Mouse (Mus musculus) CH12.LX (cell line): Measurements from ENCODE around the gene Dnah1. TPM values are rescaled to one million over a fixed set of nuclear protein-coding genes. Genes with fewer than 3 reads are reported as not detected.

Source experiments
- DNase-seq: peaks from one replicate; pipeline ENCODE4 v3.0.0-alpha.2; 2013; ENCODE audit errors: extremely low read depth
- H3K27ac ChIP-seq: 2 replicates; pipeline ENCODE4 v1.5.1; 2012; ENCODE audit warnings: low read depth, mild to moderate bottlenecking, control low read depth, moderate library complexity; ENCODE audit not compliant: insufficient read depth
- H3K27me3 ChIP-seq: replicated peaks from 2 replicates; pipeline ENCODE3; 2012; ENCODE audit warnings: inconsistent platforms
- H3K36me3 ChIP-seq, 2 experiments: replicated peaks in 1 of 2; 2 replicates each; pipeline versions ENCODE3 to v1.6.1; 2012; ENCODE audit warnings: inconsistent platforms in 1 of 2, low read length in 1 of 2, mild to moderate bottlenecking in 1 of 2, mixed read lengths in 1 of 2, moderate library complexity in 1 of 2; ENCODE audit not compliant: control insufficient read depth in 1 of 2, insufficient read depth in 1 of 2
- H3K4me1 ChIP-seq, 2 experiments: 2 replicates each; pipeline ENCODE4 v1.6.1; 2012; ENCODE audit warnings: inconsistent platforms in 1 of 2, moderate library complexity in 1 of 2; ENCODE audit not compliant: insufficient read depth in 2 of 2, control insufficient read depth in 1 of 2
- H3K4me2 ChIP-seq: 2 replicates; pipeline ENCODE4 v1.6.1; 2012; ENCODE audit warnings: low read depth, mild to moderate bottlenecking, control low read depth; ENCODE audit not compliant: poor library complexity, insufficient read depth, severe bottlenecking
- H3K4me3 ChIP-seq, 3 experiments: fragments of 150-350 bp in 1 of 3; sonication (generic) in 1 of 3; replicated peaks in 1 of 3; 2 replicates each; pipeline versions ENCODE3 to v1.5.1; 2011 to 2012; ENCODE audit warnings: low read depth in 2 of 3, low read length in 2 of 3, mild to moderate bottlenecking in 2 of 3, moderate library complexity in 2 of 3, control low read depth in 1 of 3, improper control_type of control experiment in 1 of 3, inconsistent platforms in 1 of 3, mixed read lengths in 1 of 3; ENCODE audit not compliant: poor library complexity in 1 of 3
- H3K79me2 ChIP-seq: replicated peaks from 2 replicates; pipeline ENCODE4 v1.6.1; 2012; ENCODE audit warnings: mild to moderate bottlenecking, moderate library complexity; ENCODE audit not compliant: control insufficient read depth, poor library complexity, insufficient read depth, severe bottlenecking; ENCODE audit errors: extremely low read depth
- H3K9ac ChIP-seq: 2 replicates; pipeline ENCODE4 v1.6.1; 2012; ENCODE audit warnings: low read depth, mild to moderate bottlenecking, control low read depth, moderate library complexity; ENCODE audit not compliant: insufficient read depth
- H3K9me3 ChIP-seq: replicated peaks from 2 replicates; pipeline ENCODE3; 2012; ENCODE audit warnings: low read length, inconsistent platforms, mixed read lengths
- BHLHE40 ChIP-seq: IDR thresholded peaks from 2 replicates; pipeline ENCODE4 v1.6.1; 2011; ENCODE audit warnings: mild to moderate bottlenecking, low read depth, low read length, improper control_type of control experiment
- CHD1 ChIP-seq: IDR thresholded peaks from 2 replicates; pipeline ENCODE4 v1.6.1; 2012; ENCODE audit warnings: low read depth, low read length, improper control_type of control experiment, inconsistent platforms
- CTCF ChIP-seq, 2 experiments: IDR thresholded peaks in 1 of 2; conservative IDR thresholded peaks in 1 of 2; 2 replicates each; pipeline ENCODE4 v1.5.1; 2011 to 2012; ENCODE audit warnings: low read depth in 2 of 2, low read length in 2 of 2, improper control_type of control experiment in 1 of 2, inconsistent platforms in 1 of 2, mild to moderate bottlenecking in 1 of 2, moderate library complexity in 1 of 2
- E2F4 ChIP-seq: IDR thresholded peaks from 2 replicates; pipeline ENCODE4 v1.6.1; 2011; ENCODE audit warnings: low read depth, low read length, improper control_type of control experiment; ENCODE audit not compliant: insufficient replicate concordance
- ELF1 ChIP-seq: IDR thresholded peaks from 2 replicates; pipeline ENCODE4 v1.6.1; 2014; ENCODE audit warnings: low read depth, mild to moderate bottlenecking, inconsistent platforms, low read length, improper control_type of control experiment
- EP300 ChIP-seq: IDR thresholded peaks from 2 replicates; pipeline ENCODE4 v1.6.1; 2011; ENCODE audit warnings: low read length, improper control_type of control experiment
- ETS1 ChIP-seq: conservative IDR thresholded peaks from 2 replicates; pipeline ENCODE4 v1.6.1; 2012; ENCODE audit warnings: low read depth, mild to moderate bottlenecking, inconsistent platforms, low read length, improper control_type of control experiment, moderate library complexity
- GABPA ChIP-seq: IDR thresholded peaks from 2 replicates; pipeline ENCODE4 v1.6.1; 2012; ENCODE audit warnings: low read depth, low read length, improper control_type of control experiment, inconsistent platforms; ENCODE audit not compliant: insufficient replicate concordance
- IRF4 ChIP-seq: IDR thresholded peaks from 2 replicates; pipeline ENCODE4 v1.6.1; 2014; ENCODE audit warnings: low read depth, mild to moderate bottlenecking, inconsistent platforms, low read length, improper control_type of control experiment
- JUN ChIP-seq: IDR thresholded peaks from 2 replicates; pipeline ENCODE4 v1.6.1; 2011; ENCODE audit warnings: low read depth, mild to moderate bottlenecking, low read length, improper control_type of control experiment, moderate library complexity; ENCODE audit not compliant: insufficient read depth
- JUND ChIP-seq: conservative IDR thresholded peaks from 2 replicates; pipeline ENCODE4 v1.6.1; 2011; ENCODE audit warnings: low read depth, low read length, improper control_type of control experiment
- KAT2A ChIP-seq: IDR thresholded peaks from 2 replicates; pipeline ENCODE4 v1.6.1; 2012; ENCODE audit warnings: low read length, improper control_type of control experiment, inconsistent platforms; ENCODE audit not compliant: insufficient replicate concordance
- MAFK ChIP-seq: IDR thresholded peaks from 2 replicates; pipeline ENCODE4 v1.6.1; 2011; ENCODE audit warnings: low read length, improper control_type of control experiment; ENCODE audit not compliant: insufficient replicate concordance
- MAX ChIP-seq: IDR thresholded peaks from 2 replicates; pipeline ENCODE4 v1.6.1; 2011; ENCODE audit warnings: low read length, improper control_type of control experiment
- MAZ ChIP-seq: IDR thresholded peaks from 2 replicates; pipeline ENCODE4 v1.6.1; 2012; ENCODE audit warnings: low read depth, mild to moderate bottlenecking, inconsistent platforms, low read length, improper control_type of control experiment, moderate library complexity
- MXI1 ChIP-seq: IDR thresholded peaks from 2 replicates; pipeline ENCODE4 v1.6.1; 2011; ENCODE audit warnings: mild to moderate bottlenecking, low read depth, low read length, improper control_type of control experiment
- MYC ChIP-seq: IDR thresholded peaks from 2 replicates; pipeline ENCODE4 v1.6.1; 2011; ENCODE audit warnings: low read depth, mild to moderate bottlenecking, improper control_type of control experiment, low read length
- PAX5 ChIP-seq: IDR thresholded peaks from 2 replicates; pipeline ENCODE4 v1.6.1; 2012; ENCODE audit warnings: low read length, inconsistent platforms, mixed read lengths
- RAD21 ChIP-seq: IDR thresholded peaks from 2 replicates; pipeline ENCODE4 v1.6.1; 2011; ENCODE audit warnings: low read depth, mild to moderate bottlenecking, low read length, improper control_type of control experiment, moderate library complexity
- RCOR1 ChIP-seq: conservative IDR thresholded peaks from 2 replicates; pipeline ENCODE4 v1.6.1; 2012; ENCODE audit warnings: low read depth, mild to moderate bottlenecking, inconsistent platforms, low read length, improper control_type of control experiment
- SIN3A ChIP-seq: IDR thresholded peaks from 2 replicates; pipeline ENCODE4 v1.6.1; 2012; ENCODE audit warnings: low read length, improper control_type of control experiment, inconsistent platforms
- SMC3 ChIP-seq: IDR thresholded peaks from 2 replicates; pipeline ENCODE4 v1.6.1; 2011; ENCODE audit warnings: low read depth, low read length, improper control_type of control experiment
- TBP ChIP-seq: conservative IDR thresholded peaks from 2 replicates; pipeline ENCODE4 v1.6.1; 2011; ENCODE audit warnings: low read depth, low read length, improper control_type of control experiment
- TCF12 ChIP-seq: IDR thresholded peaks from 2 replicates; pipeline ENCODE4 v1.6.1; 2014; ENCODE audit warnings: low read depth, mild to moderate bottlenecking, inconsistent platforms, low read length, improper control_type of control experiment
- USF1 ChIP-seq: IDR thresholded peaks from 2 replicates; pipeline ENCODE4 v1.6.1; 2014; ENCODE audit warnings: low read depth, mild to moderate bottlenecking, inconsistent platforms, low read length, improper control_type of control experiment
- ZKSCAN1 ChIP-seq: IDR thresholded peaks from 2 replicates; pipeline ENCODE4 v1.6.1; 2012; ENCODE audit warnings: low read depth, inconsistent platforms, low read length, improper control_type of control experiment, borderline replicate concordance
- ZMIZ1 ChIP-seq: IDR thresholded peaks from 2 replicates; pipeline ENCODE4 v1.6.1; 2012; ENCODE audit warnings: low read depth, mild to moderate bottlenecking, inconsistent platforms, low read length, improper control_type of control experiment
- ZNF384 ChIP-seq: IDR thresholded peaks from 2 replicates; pipeline ENCODE4 v1.6.1; 2012; ENCODE audit warnings: low read depth, low read length, improper control_type of control experiment, inconsistent platforms
- dilution Hi-C: fragments of 300-500 bp; cut with MboI; formaldehyde crosslinking; loops from 2 replicates; pipeline ENCODE4 v1.14.3; 2020; ENCODE audit warnings: low sequenced_read_pairs; ENCODE audit not compliant: extremely low pct_unique_long_range_greater_than_20kb, extremely low pct_ligation_motif_present
- in situ Hi-C: fragments of 300-500 bp; cut with MboI; formaldehyde crosslinking; loops from 3 replicates; pipeline ENCODE4 v1.14.3; 2019; ENCODE audit warnings: low sequenced_read_pairs, low pct_ligation_motif_present, low pct_unique_long_range_greater_than_20kb, mixed read lengths
- polyA plus RNA-seq: library from polyadenylated mRNA; unstranded; fragments of >175 nt; gene quantifications from 2 replicates; pipeline ENCODE4 v1.2.1, GENCODE M21; 2012; ENCODE audit warnings: low read depth; ENCODE audit not compliant: insufficient read length
- total RNA-seq, 2 experiments: library from RNA; depleted of rRNA; stranded (reverse); fragments of 300-350 nt in 1 of 2; fragments of >200 nt in 1 of 2; gene quantifications; 2 replicates each; pipeline ENCODE4 v1.2.3; 2012 to 2014

Dnah1 gene
- total and polyA plus RNA-seq, 3 experiments = 0.04 to 0.08 (median 0.06) TPM

DNA sequence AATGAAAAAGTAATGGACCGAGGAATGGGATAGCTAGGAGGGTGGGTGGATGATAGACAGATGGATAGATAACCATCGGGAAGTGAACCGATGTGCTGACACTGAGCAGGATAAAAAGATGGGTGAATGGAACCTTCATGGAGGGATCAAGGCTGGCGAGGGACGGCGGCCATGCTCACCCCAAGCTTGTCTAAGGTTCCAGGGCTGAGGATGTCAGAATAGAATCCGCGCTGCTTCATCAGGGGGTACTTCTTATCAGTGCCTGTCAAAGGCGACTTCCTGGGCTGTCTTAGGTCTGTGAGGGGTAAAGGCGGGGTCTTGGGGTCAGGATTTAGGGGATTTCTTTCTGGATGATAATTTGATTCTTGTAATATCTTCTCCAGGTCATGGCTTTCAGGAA, 4.2 kb downstream of the Dnah1 start:
- no peak for TF ChIP-seq USF1
- TF ChIP-seq BHLHE40 = no peak
- TF ChIP-seq SIN3A = no peak
- no peak for TF ChIP-seq EP300
- TF ChIP-seq MYC = no peak
- TF ChIP-seq ZKSCAN1 = no peak
- TF ChIP-seq SMC3 = no peak
- TF ChIP-seq TCF12 = no peak
- no peak for TF ChIP-seq IRF4
- no peak for TF ChIP-seq GABPA
- TF ChIP-seq JUND = no peak
- TF ChIP-seq JUN = no peak
- TF ChIP-seq CTCF (conservative IDR thresholded peaks at IDR 0.05 in 1 of 2, IDR thresholded peaks at IDR 0.05 in 1 of 2; ENCODE audit: low read depth in 2 of 2, low read length in 2 of 2) = no peak
- no peak for TF ChIP-seq MAX
- no peak for TF ChIP-seq TBP
- H3K4me2 ChIP-seq = no peak overlapping the region
- H3K9ac ChIP-seq = no peak overlapping the region
- H3K4me1 ChIP-seq = peaks cover 4 to 33% of the 10 kb centered on the region in 2 experiments; a peak in 3 of 4 replicates
- no peaks in the 10 kb centered on the region for H3K27me3 ChIP-seq
- no peaks in the 10 kb centered on the region for H3K9me3 ChIP-seq
- H3K27ac ChIP-seq = no peak overlapping the region
- in situ Hi-C loops = loop anchor here (5.0 kb wide), 1 partner anchor 47 kb away; no protein-coding TSS in a partner anchor
- dilution Hi-C loops = no loop called here
- H3K36me3 ChIP-seq = no peaks in the 10 kb centered on the region
- no peak overlapping the region for H3K4me3 ChIP-seq
- H3K79me2 ChIP-seq = no peaks in the 10 kb centered on the region
- no peak for DNase-seq

GRCm38 (mm10) chr14:31317754-31318153, 5.9 kb downstream of the Dnah1 start:
- no peak overlapping the region for H3K4me2 ChIP-seq

More at GRCm38 (mm10) chr14:31317754-31318153, 5.9 kb downstream of the Dnah1 start:
- H3K9me3 ChIP-seq = no peaks in the 10 kb centered on the region
- DNase-seq = no peak
- no peaks in the 10 kb centered on the region for H3K27me3 ChIP-seq
- TF ChIP-seq E2F4 (no peak), EP300 (no peak), PAX5 (no peak), MAFK (no peak), RAD21 (no peak), KAT2A (no peak), ETS1 (no peak), MAZ (no peak), MXI1 (no peak), ZNF384 (no peak), BHLHE40 (no peak), IRF4 (no peak), CHD1 (no peak), RCOR1 (no peak), ZKSCAN1 (no peak), SIN3A (no peak), ELF1 (no peak), ZMIZ1 (no peak), CTCF (conservative IDR thresholded peaks at IDR 0.05 in 1 of 2, IDR thresholded peaks at IDR 0.05 in 1 of 2; ENCODE audit: low read depth in 2 of 2, low read length in 2 of 2) (no peak), JUND (no peak)
- no peaks in the 10 kb centered on the region for H3K79me2 ChIP-seq
- H3K9ac ChIP-seq = no peak overlapping the region
- no peak overlapping the region for H3K27ac ChIP-seq
- in situ Hi-C loops (loop anchor here (5.0 kb wide), 1 partner anchor 45 kb away; no protein-coding TSS in a partner anchor), dilution Hi-C loops (no loop called here)
- peaks cover 6 to 35% of the 10 kb centered on the region in 2 experiments for H3K4me1 ChIP-seq
- H3K4me3 ChIP-seq = no peak overlapping the region
- H3K36me3 ChIP-seq = no peaks in the 10 kb centered on the region
